Mouse (Mus musculus) lung, postnatal 10 days (tissue): Measurements from ENCODE around the gene Tph1.
A peak's percentile ranks its signal among the peaks of the same experiment; 100 is the strongest.
"Not testable (repeated sequence)": the region's sequence is repeated elsewhere in the genome, so short reads cannot be mapped to it uniquely, and the experiment has no call there.

Experiments
- DNase-seq: peaks from one replicate; pipeline ENCODE4 v3.0.0; 2021

The Tph1 gene

DNA sequence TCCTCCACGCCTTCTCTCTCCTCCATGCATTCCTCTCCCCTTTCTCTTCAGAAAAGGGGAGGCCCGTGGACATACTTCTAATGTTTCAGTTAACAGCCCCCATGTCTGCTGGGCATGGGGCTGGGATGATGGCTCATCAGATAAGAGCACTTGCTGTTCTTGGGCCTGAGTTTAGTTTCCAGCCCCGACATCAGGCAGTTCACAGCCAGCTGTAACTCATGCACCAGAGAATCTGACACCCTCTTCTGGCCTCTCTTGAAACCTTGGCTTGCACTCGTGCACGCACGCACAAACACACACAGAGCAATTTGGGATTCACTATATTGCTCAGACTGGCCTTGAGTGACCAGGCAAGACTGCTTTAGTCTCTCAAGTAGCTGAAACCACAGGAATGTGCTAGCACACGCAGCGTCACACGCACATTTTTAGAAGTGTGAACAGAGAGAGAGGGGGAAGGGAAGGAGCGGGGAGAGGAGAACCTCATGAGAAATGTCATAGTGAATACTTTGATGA, at the start of gene Tph1:
Gene Tph1, minus strand, starts transcription at position 378 of the 513 bp plus-strand sequence.
- peak; percentile 9 for DNase-seq

DNA sequence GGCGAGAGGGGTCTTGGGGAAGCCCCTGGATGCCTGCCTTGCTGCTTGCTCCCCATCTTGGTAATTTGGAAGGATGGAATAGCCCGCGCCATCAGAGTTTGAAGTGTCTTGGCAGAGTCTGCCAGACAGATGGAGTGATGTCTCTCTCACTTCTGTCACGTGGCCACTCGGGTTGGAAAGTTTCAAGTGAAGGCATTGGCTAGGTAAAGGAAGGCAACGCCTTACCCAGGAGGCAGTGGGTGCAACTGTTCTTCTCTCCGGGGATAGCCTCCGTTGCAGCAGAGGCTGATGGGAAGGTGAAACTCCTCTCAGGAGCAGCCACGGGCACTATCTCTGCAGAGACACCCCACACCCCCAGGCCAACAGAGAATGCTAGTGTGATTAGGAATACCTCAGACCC, 48.1 kb upstream of the Tph1 start:
- peak; percentile 22 for DNase-seq

DNA sequence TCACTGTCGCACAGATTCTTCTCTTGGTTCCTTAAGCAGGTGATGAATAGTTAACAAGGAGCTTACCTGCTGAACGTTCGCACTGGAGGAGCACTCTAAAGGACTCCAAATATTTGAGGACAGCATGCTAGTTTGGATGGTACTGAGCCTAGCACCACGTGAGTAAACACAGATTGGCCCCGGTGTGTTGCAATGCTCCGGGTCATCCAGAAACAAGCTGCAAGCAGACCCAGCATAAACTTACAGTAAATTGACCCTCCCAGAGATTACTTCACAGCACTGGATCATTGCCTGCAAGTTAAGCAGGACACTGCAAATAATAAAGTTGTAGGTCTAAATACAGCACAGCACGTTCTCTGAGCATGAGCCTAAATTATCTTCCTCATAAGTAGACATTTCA, 47.2 kb upstream of the Tph1 start:
- peak; percentile 86 for DNase-seq

DNA sequence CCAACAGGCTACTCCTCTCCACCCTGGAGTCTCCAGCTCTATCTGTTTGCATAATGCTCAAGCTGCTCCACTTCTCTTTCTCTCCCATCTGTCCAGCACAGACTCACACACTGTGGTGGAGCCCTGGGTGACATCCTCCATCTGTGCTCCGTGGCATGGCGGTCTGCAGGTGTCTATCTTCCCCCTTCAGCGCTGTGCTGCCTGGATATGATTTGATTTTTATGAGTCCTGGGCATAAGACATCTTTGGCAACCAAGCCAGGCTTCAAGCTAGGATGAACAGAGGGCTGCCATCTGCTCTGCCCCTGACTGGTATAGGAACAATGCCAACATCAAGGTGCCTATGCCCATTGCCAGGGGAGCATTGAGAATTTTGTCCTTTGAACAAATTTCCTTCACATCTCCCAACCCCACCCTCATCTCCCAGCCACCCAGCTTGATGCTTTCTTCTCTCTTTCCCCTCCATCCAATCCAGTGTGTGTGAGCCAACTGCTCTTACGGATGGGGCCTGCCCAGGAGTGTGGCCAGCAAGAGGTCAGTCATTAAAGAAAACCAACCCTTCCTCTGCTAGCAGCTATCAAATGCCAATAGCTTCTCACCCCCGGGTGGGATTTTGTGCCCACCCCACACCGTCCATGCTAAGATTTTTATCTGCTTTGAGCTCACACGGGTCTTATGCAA, 46.4 kb upstream of the Tph1 start:
- no peak for DNase-seq

DNA sequence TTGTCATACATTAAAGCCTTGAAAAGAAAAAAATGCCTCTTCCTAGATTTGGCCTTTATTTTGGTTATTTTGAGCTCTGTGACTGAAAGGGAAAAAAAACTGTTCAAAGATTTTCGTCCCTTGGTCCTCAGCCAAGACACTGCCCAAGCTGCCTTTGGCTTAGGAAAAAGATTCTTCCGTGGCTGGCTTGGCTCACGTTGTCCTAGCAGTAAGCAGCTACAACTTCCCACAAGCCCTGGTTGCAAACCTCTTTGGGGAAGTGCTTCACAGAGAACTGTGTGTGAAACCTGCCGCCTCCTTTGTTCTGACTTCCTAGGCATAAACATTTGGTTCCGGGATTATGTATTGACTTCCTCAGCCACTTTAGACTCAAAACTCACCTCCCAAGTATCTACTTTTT, 44.6 kb upstream of the Tph1 start:
- peak; percentile 80 for DNase-seq

DNA sequence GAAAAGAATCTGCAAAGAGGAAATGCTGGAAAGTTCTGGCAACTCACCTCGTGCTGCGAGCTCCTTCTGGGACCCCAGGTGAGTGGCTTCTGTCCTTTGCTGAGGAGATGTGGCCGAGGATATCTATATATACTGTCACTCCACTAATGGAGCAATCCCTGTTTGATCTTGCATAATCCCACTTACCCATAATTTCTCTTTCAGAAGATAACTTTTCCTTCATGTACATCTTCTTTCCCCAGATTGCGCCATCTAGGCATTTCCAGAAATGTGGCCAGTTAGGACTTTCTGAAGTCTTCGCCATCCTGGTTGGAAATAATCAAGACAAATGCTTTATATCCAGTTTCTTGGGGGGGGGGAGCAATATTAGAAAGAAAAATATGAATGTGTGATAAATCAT, 43.3 kb upstream of the Tph1 start, which contains the start of gene Saa3:
Gene Saa3, minus strand, starts transcription at position 101 of the 400 bp plus-strand sequence.
- DNase-seq: no peak

DNA sequence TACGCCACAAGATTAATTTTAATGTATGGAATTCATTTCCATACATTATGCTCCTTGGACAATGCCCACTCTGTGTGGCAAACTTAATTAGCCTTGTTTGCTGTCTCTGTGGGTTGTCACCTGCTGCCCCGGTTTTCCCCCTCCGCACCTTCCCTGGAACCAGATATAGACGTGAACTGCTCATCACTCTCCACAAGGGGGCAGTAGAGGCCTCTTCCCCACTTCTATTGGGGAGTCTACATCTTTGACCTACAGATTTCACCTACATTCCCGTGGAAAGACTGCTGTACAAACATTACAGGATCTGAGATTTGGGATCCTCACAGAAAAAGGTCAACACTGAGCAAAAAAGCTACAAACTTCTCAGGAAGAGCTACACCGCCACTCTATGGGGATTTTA, 42.2 kb upstream of the Tph1 start:
- DNase-seq: peak; percentile 75

DNA sequence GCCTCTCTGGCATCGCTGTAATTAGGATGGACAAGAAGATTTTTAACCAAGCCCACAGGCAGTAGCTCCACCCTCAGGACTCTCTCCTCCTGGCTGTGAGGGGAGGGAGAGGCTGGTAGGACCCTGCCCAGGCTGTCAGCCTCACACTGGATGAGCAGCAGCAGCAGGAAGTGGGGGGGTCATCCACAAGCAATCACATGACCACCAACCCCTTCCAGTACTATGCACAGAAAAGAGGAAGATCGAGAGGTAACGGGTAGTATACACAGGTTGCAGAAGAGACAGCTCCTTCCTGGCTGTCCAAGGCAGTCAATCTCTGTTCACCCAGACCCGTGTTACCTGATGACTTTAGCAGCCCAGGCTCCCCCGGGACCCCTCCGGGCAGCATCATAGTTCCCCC, 39.9 kb upstream of the Tph1 start:
- DNase-seq: no peak

DNA sequence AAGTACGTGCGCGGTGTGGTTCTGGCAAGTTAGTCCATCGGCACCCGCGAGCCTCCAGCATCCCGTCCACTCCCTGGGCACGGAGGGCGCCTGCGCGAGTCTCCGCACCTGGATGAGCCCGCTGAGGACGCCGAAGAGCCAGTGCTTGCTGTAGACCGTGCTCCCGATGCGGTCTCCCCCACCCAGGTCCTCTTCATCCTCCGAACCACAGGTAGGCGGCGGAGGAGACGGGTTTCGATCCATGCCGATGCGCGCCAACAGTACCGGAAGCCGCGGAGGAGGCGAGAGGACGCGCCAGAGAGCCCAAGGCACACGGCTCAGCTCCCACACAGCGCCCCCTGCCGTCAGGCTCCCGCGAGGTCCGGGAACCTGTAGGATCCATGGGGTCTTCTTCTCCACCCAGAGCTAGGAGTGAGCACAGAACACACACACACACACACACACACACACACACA, 38.1 kb upstream of the Tph1 start, which contains the start of gene Saal1:
Gene Saal1, minus strand, starts transcription at position 291 of the 455 bp plus-strand sequence.
- peak; percentile 90 for DNase-seq

DNA sequence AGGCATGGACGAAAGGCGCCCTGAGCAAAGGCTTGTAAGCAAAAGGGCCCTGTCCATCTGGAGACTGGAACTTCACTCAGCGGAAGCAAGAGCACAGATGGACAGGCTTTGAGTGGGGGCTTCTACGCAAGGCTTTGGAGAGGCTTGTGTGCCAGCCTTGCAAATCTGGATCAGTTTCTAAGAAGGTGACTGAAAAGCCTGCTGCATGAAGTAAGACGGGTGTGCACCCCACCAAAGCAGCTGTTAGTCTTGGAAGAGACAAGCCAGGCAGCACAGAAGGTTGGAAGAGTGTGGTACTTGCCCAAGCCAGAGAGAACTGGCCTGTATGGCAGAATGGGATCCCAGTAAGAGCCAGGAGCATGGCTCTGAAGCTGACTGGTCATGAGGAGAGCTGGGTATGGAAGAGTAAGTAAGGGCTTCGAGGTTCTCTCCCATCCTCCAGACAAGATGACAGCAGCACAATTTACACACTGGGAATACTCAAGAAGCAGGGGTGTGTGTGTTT, 28.2 kb upstream of the Tph1 start:
- DNase-seq: no peak

DNA sequence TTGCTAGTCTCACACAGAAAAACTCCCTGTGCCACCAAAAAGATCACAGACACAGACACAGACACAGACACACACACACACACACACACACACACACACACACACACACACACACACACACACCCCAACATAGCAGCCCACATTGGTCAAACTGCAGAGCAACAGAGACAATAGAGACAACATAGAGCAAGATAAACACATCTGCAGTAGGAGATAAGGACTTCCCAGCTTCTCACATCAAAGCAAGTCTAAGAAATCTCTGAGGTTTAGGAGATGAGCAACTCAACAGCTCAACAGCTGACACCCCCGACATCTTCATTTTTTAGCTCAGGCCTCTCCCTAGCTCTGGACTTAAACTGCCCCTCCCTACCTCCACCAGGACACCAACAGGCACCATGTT, 24.4 kb upstream of the Tph1 start:
- no peak for DNase-seq

DNA sequence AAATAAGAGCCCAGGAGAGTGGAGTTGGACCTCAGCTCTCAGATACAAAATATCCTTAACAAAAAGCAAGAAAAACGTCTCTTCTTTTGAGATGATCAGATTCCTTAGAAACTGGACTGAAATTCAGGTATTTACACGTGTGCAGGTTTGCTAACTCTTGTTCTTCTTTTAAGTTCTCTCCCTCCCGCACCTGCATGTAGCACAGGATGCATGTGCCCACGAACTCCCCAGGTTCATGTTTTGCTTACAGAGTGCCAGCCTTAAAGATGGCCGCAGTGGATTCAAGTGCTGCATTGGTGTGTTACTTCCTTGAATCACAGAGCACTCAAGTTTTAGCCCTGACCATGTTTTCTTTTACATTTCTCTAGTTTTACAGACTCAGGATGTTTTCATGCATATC, 14.5 kb upstream of the Tph1 start:
- no peak for DNase-seq

DNA sequence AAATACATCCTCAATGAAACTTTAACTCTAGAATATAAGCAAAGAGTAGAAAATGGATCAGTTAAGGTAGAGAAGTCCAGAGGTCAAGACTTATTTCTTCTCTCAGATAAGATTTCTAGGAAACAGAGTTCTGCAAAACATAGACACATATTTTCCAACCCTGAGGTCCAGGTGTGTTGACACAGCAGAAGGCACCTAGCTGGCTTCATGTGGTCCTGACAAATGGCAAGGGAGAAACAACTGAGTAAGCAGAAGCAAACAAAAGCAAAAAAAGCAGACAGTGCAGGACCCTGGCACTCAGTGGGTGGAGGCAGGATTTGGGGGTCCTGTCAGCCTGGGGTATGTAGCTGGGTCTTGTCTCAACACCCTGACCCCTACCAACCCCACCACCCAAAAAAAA, 8.4 kb upstream of the Tph1 start:
- DNase-seq: no peak

DNA sequence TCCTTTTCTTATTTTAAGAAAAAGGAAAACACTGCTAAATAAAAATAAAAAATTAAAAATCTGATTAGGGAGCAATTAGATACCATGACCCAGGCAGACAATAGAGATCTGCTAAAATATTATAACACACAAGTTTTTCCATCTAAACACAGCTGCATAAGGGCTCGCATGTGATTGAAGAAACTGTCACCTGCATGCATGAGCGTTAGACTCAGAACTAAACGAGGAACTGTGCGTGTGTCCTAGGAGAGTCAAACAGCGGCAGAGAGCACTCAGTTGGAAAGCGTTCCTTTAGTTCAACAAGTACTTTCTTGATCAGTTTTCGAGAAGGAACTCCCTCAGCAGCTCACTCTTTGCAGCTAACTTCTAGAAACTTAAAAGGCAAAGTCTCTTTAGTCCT, 6.7 kb upstream of the Tph1 start:
- DNase-seq: not testable (repeated sequence)

DNA sequence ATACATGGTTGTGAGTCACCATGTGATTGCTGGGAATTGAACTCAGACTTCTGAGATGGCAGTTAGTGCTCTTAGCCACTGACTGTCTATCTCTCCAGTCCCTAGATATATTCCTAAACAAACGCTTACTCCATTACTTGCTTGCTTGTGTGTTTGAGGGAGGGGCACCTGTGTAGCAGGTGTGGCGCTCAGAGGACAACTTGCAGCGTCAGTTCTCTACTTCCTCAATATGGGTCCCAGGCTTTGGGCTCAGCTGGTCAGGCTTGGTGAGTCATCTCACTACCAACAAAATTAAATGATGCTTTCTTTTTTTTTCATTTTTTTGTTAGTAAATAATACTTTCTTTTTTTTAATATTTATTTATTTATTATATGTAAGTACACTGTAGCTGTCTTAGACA, 6.1 kb upstream of the Tph1 start:
- no peak for DNase-seq

DNA sequence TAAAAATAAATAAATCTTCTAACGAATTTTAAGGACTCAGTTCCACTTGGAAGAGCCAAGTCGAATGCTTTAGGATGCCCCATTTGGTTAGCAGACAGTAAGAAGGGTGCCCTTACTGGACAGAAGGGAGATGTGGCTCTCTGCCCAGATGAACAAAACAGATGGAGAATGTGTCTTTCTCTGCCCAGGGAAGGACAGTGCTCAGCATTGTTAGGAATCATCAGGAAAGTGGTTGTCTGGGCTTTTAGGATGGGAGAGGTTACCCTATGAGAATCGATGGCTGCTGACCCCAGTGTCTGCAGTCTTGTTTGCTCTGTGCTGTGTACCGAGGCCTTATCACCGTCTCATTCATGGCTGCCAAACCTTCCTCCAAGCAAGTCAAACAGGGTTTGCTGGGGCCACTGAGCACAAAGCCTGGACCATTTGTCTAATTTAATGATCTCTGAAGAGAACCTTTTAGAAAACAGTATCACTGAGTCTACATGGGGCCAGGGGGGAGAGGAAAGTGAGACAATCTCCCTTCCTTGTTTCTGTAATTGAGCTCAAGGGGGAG, 4.5 kb upstream of the Tph1 start:
- no peak for DNase-seq

DNA sequence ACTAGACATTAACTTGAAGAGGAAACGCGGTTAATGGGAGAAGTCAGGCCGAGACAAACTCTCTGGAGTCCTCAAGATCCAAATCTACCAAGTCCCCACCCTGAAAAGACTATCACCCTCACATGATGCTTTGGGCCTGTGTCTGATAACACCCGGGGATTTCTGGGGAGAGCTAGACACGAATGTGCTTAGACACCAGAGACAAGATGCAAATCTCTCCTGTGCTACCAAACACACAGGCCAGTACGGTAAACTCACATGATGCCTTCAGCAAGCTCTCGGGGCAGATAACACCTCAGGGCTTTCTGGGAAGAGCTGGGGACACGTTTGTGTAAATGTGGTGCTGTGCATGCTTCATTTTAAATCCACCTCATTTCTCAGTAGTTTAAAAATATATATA, 3.5 kb upstream of the Tph1 start:
- no peak for DNase-seq

DNA sequence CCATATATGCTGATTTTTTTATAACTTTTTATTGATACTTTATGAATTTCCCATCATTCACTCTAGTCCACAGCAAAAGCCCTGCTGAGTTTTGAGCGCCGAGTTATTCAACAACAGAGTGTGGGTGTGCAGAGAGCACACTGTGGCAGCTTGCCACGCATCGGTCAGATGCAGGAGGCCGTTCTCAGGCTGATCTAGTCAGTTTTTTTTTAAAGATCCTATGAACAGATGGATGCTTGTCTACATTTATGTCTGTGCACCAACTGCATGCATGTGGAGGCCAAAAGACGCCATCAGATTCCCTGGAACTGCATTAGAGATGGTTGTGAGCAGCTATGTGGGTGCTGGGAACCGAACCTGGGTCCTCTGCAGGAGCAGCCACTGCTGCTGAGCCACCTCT, 2.7 kb upstream of the Tph1 start:
- DNase-seq: no peak

DNA sequence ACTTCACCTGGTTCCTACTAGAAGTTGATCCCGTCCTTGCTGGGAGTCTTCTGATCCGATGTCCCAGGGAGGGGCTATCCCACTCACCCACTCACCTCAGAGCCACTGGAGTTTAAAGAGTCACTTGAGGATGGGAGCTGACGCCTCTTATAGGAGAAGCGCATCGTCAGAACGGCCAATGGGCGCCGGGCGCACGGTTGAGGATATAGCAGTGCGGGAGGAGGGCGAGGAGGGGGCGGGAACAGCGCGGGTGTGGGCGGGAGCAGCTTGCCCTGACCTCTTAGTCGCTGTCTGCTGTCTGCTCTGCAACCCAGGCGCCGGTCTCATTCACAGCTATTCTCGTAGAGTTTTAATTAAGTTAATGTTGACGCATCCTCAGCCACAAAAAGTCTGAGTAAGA, 5.1 kb downstream of the Tph1 start:
- DNase-seq: no peak

DNA sequence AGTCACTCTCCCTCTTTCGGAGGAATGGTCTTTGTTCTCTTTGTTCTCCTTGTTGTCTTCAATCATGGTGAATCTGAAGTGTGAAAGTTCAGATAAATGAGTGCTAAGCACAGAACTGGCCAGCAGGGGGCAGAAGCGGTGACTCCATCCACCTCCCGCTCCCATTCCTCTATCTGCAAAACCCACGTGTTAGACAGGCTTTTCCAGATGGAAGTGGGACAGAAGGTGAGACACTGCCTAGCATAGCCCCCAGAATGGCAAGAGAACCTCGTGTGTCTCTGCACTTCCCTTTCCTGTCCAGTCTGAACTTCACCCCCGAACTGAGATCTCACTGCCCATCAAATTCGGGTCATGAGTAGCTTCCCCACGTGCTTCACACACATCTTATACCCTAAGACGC, 7.1 kb downstream of the Tph1 start:
- peak; percentile 13 for DNase-seq

DNA sequence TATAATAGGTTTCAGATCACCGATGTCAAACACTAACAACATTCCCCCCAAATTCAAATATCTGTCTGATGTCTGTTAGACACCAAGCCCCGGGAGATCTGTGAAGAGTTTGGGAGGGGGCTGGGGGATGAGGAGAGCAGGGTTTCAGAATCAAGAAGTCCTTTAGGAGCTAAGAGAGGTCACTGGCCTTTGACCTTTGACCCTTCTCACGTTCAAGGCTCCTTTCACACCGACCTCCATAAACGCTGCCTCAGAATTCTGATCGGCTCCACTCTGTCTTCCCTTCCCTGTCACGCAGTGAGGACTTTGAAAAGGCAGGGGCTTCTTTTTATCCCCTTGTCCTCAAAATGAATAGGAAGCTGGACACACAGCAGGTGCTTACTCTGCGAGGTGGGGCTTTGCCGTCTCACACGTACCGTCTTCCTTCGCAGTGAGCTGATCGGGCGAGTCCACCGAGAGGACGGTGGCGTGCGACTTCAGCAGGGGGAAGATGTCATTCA, 10.7 kb downstream of the Tph1 start:
- no peak for DNase-seq

DNA sequence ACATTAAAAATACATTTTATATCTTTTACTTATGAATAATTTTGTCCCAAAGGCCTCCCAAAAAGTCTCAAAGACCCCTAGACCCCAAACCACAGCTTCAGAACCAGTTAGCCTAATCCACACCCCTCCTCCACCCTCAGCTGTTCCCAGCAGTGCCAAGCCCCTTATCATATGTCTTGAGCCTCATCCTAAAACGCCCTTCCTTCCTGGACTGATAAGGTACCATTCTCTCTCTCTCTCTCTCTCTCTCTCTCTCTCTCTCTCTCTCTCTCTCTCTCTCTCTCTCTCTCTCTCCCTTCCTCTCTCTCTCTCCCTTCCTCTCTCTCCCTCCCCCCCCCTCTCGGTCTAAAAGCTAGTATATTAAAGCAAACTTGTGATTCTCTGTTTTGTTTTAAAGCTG, 20.1 kb downstream of the Tph1 start:
- no peak for DNase-seq

DNA sequence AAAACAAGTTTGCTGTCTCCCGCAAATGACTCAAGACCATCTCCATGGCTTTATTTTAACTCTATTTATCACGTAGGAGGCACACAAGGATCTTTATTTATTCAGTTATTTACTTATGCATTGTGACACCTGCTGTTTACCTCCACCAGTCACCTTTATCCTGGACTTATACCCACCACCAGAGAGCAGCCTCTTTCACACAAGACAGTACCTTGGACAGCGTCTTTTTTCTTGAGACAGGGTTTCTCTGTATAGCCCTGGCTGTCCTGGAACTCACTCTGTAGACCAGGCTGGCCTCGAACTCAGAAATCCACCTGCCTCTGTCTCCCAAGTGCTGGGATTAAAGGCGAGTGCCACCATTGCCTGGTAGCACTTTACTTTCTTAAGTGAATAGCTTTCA, 22.1 kb downstream of the Tph1 start:
- DNase-seq: not testable (repeated sequence)

DNA sequence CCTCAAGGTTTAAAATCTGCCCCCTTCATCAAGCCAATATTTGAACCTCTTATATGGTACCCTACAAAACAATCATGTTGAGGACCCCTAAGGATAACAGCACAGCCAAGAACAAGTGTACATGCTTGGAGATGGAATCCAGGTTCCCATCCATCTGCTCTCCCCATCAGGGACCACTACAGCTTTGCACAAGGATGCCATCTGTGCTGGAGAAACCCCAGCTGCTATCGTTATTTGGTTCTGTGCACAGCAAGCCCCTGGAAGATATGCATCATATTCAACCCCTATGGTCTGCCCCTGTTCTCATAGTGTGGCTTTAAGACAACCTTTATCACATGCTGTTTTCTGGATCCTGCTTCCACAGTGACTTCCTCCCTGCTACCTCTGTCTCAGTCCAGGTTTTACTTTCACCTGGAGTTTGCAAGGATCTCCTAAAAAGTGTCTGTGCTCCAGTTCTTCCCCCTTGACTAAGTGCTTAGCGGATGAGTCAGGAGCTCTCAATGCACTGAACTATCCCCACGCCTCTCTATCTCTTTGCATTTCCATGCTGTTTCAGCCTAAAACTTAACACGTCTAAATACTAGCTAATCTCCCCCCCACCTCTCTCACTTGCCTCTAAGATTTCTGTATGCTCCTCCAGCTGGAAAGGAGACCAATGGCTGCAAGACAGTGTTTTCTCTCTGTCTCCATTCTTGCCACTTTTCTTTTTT, 23.8 kb downstream of the Tph1 start:
- no peak for DNase-seq
